Mouse (Mus musculus) embryonic facial prominence, embryonic 14.5 days (tissue): ENCODE measurements around the gene Actr8. TPM values are rescaled to one million over a fixed set of nuclear protein-coding genes. Genes with fewer than 3 reads are reported as not detected.

ENCODE experiments used
- ATAC-seq: fragments of 200-750 bp; cut with Nextera tagmentation; 2 replicates; pipeline ENCODE4 v1.8.0; 2017; ENCODE audit warnings: low read depth, moderate number of reproducible peaks, moderate TSS enrichment
- DNase-seq: peaks from one replicate; pipeline ENCODE4 v3.0.0-alpha.2; 2015; ENCODE audit warnings: low spot score
- H3K27ac ChIP-seq: fragments of 300-500 bp; sonication (generic); replicated peaks from 2 replicates; pipeline ENCODE4 v1.5.1; 2014; ENCODE audit warnings: low read depth, mild to moderate bottlenecking, low read length, moderate library complexity
- H3K27me3 ChIP-seq: fragments of 300-500 bp; sonication (generic); replicated peaks from 2 replicates; pipeline ENCODE4 v1.6.1; 2014; ENCODE audit warnings: low read length; ENCODE audit not compliant: control insufficient read depth, insufficient read depth
- H3K36me3 ChIP-seq: fragments of 300-500 bp; sonication (generic); 2 replicates; pipeline ENCODE4 v1.6.1; 2014; ENCODE audit warnings: low read length, mixed read lengths; ENCODE audit not compliant: control insufficient read depth, insufficient read depth
- H3K4me1 ChIP-seq: fragments of 300-500 bp; sonication (generic); 2 replicates; pipeline ENCODE4 v1.6.1; 2014; ENCODE audit warnings: antibody characterized with exemption, low read length; ENCODE audit not compliant: control insufficient read depth, insufficient read depth
- H3K4me2 ChIP-seq: fragments of 300-500 bp; sonication (generic); 2 replicates; pipeline ENCODE4 v1.6.1; 2014; ENCODE audit warnings: low read depth, mild to moderate bottlenecking, low read length, moderate library complexity, mixed read lengths
- H3K4me3 ChIP-seq: fragments of 300-500 bp; sonication (generic); 2 replicates; pipeline ENCODE4 v1.5.1; 2014; ENCODE audit warnings: low read depth, mild to moderate bottlenecking, low read length
- H3K9ac ChIP-seq: fragments of 300-500 bp; sonication (generic); 2 replicates; pipeline ENCODE4 v1.6.1; 2014; ENCODE audit warnings: low read depth, mild to moderate bottlenecking, low read length, moderate library complexity, mixed read lengths
- H3K9me3 ChIP-seq: fragments of 300-500 bp; sonication (generic); 2 replicates; pipeline ENCODE4 v1.6.1; 2016; ENCODE audit warnings: low read length; ENCODE audit not compliant: control insufficient read depth
- WGBS: fragments of 180-500 bp; shearing (Covaris S2); extraction: QIAGEN DNeasy Blood & Tissue Kit; methylation state at CpG from one replicate; pipeline ENCODE4 v1.1.7; 2014; 5-methylcytosine and 5-hydroxymethylcytosine counted together
- polyA plus RNA-seq: library from polyadenylated mRNA; unstranded; fragments of >200 nt; fragmentation: Nextera tagmentation; extraction: Ambion mirVana; gene quantifications from 2 replicates; pipeline ENCODE4 v1.2.1, GENCODE M21; 2014

Gene Actr8
- polyA plus RNA-seq, 1 experiment from 2014 or later = 49.1 TPM

DNA sequence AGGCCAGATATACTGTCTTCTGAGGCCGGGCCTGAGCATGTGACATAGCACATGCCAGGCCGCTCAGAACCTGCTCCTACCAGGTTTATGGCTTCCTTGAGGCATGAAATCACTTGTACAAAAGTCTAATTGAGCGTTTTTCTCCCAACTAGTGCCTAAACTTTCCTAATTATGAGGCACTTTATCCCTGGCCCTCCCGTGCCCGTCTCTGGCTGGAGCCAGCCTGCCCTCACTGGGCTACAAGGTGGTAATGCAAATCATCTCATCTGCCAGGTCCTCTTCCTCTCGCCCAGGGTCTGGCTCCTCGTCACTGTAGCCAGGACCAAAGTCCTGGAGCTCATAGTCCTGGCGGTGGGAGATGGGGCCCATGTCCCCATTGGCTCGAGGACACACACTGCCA, 63.7 kb downstream of the Actr8 start:
- WGBS = 84% methylated on average over 9 of the region's 9 CpGs
- no peaks in the 10 kb centered on the region for H3K27me3 ChIP-seq
- H3K4me3 ChIP-seq = no peak overlapping the region
- H3K36me3 ChIP-seq = no peaks in the 10 kb centered on the region
- H3K9ac ChIP-seq = no peak overlapping the region
- H3K9me3 ChIP-seq = no peaks in the 10 kb centered on the region
- no peak for ATAC-seq
- no peak overlapping the region for H3K27ac ChIP-seq
- H3K4me2 ChIP-seq = no peak overlapping the region
- H3K4me1 ChIP-seq = no peaks in the 10 kb centered on the region
- no peak for DNase-seq

DNA sequence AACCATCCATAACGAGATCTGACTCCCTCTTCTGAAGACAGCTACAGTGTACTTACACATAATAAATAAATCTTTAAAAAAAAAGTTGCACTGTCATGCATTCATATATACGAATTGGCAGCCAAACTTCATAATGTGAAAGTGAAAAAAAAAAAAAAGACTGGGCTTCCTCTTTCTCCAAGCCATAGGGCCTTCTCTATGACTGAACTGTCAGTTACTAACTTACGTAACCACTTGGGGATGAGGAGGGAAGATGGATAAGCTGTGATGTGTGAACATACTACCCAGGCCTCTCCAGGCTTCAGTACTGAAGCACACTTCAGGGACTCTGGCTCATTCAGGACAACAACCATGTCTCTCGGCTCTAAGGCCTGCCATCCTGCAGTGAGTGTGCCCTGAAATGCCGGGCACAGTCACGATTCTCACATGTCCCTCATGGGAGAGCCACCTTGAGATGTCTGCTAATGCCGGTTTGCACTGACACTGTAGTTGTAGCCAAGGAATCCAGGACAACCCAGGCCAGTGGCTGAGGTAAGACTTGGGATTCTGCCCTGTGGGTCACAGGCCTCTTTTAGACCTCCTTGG, 65.3 kb downstream of the Actr8 start:
- Histone ChIP-seq H3K4me3 (no peak overlapping the region), H3K36me3 (no peaks in the 10 kb centered on the region), H3K27me3 (no peaks in the 10 kb centered on the region), H3K4me1 (no peaks in the 10 kb centered on the region), H3K9ac (no peak overlapping the region), H3K9me3 (no peaks in the 10 kb centered on the region), H3K27ac (no peak overlapping the region), H3K4me2 (no peak overlapping the region)
- DNase-seq = no peak
- 87% methylated on average over 7 of the region's 7 CpGs for WGBS
- no peak for ATAC-seq

DNA sequence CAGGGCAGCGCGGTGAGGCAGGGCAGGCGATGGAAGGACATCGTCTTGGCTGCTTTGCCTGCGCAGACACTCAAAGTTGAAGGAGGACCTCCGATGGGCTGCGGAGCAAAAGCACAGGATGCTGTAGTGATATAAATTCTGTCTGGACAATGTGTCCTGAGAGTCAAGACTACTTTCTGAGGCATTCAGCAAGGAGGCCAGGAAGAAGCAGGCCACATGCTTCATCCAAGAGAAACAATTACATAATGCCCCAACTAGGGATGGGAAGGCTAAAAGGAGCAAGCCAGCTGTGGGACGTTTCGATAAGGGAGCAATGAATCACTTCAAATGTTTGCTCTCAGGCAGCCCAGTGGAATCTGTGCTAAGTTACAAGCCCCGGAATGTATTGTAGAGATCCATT, 67.1 kb downstream of the Actr8 start:
- H3K4me3 ChIP-seq = no peak overlapping the region
- H3K27me3 ChIP-seq = no peaks in the 10 kb centered on the region
- no peaks in the 10 kb centered on the region for H3K9me3 ChIP-seq
- WGBS = 83% methylated on average over 10 of the region's 10 CpGs
- H3K9ac ChIP-seq = no peak overlapping the region
- H3K27ac ChIP-seq = no peak overlapping the region
- no peaks in the 10 kb centered on the region for H3K36me3 ChIP-seq
- no peaks in the 10 kb centered on the region for H3K4me1 ChIP-seq
- no peak overlapping the region for H3K4me2 ChIP-seq
- DNase-seq (no peak), ATAC-seq (no peak)

GRCm38 (mm10) chr14:30045704-30046220, 67.6 kb downstream of the Actr8 start:
- Histone ChIP-seq H3K4me2 (no peak overlapping the region), H3K27ac (no peak overlapping the region), H3K9ac (no peak overlapping the region), H3K27me3 (no peaks in the 10 kb centered on the region), H3K4me3 (no peak overlapping the region), H3K9me3 (no peaks in the 10 kb centered on the region), H3K36me3 (no peaks in the 10 kb centered on the region), H3K4me1 (no peaks in the 10 kb centered on the region)
- 85% methylated on average over 8 of the region's 8 CpGs for WGBS
- no peak for ATAC-seq
- DNase-seq = no peak

GRCm38 (mm10) chr14:30046976-30047375, 68.8 kb downstream of the Actr8 start:
- Histone ChIP-seq H3K27me3 (no peaks in the 10 kb centered on the region), H3K4me3 (no peak overlapping the region), H3K9me3 (no peaks in the 10 kb centered on the region), H3K9ac (no peak overlapping the region), H3K4me2 (no peak overlapping the region), H3K36me3 (no peaks in the 10 kb centered on the region), H3K27ac (no peak overlapping the region), H3K4me1 (no peaks in the 10 kb centered on the region)
- DNase-seq = no peak
- no peak for ATAC-seq
- 84% methylated on average over 4 of the region's 4 CpGs for WGBS

GRCm38 (mm10) chr14:30048049-30048448, 69.9 kb downstream of the Actr8 start:
- Histone ChIP-seq H3K9me3 (no peaks in the 10 kb centered on the region), H3K27me3 (no peaks in the 10 kb centered on the region), H3K4me1 (no peaks in the 10 kb centered on the region), H3K4me2 (no peak overlapping the region), H3K36me3 (no peaks in the 10 kb centered on the region), H3K4me3 (no peak overlapping the region), H3K27ac (no peak overlapping the region), H3K9ac (no peak overlapping the region)
- 73% methylated on average over 3 of the region's 3 CpGs for WGBS
- ATAC-seq (no peak), DNase-seq (no peak)

DNA sequence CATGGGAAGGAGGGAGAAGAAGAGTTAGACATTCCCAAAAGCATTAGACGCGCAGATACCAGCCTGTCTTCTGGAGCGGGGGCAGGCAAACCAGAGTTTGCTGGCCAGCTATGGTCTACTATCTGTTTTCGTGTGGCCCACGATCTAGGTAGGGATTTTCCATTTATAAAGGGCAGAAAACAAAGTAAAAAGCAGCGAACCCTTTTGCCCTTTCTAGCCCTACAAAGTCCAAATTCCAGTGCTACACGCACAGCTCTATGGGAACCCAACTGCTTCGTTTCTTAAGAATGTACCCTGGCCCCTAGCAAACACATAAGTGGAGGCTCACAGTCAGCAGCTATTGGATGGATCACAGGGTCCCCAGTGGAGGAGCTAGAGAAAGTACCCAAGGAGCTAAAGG, 72.1 kb downstream of the Actr8 start:
- H3K4me3 ChIP-seq = no peak overlapping the region
- no peak overlapping the region for H3K4me2 ChIP-seq
- no peaks in the 10 kb centered on the region for H3K4me1 ChIP-seq
- no peaks in the 10 kb centered on the region for H3K36me3 ChIP-seq
- H3K27ac ChIP-seq = no peak overlapping the region
- WGBS = 92% methylated on average over 8 of the region's 8 CpGs
- ATAC-seq (no peak), DNase-seq (no peak)
- no peaks in the 10 kb centered on the region for H3K27me3 ChIP-seq
- H3K9me3 ChIP-seq = no peaks in the 10 kb centered on the region
- H3K9ac ChIP-seq = no peak overlapping the region

DNA sequence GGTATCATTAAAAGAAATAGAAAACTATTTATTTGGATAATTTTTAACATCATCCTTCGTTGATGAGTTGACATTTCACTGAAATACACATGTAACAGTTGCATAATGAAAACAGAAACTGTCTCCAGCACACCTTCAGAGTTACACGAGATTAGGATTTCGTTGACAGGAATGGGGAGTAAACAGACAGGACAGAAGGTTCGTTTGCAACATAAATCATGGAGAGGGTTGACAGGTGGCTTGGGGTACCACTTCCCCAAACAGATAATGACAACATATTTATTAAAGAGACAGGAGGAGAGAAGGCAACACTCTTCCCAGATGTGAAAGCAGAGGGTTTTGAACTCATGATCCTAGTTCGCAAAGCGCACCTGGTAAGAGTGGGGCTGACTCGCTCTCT, 76.8 kb downstream of the Actr8 start:
- no peak for ATAC-seq
- WGBS = 81% methylated on average over 7 of the region's 7 CpGs
- no peak overlapping the region for H3K4me3 ChIP-seq
- no peaks in the 10 kb centered on the region for H3K4me1 ChIP-seq
- no peak for DNase-seq
- H3K27me3 ChIP-seq = no peaks in the 10 kb centered on the region
- H3K9me3 ChIP-seq = no peaks in the 10 kb centered on the region
- H3K9ac ChIP-seq = no peak overlapping the region
- no peak overlapping the region for H3K4me2 ChIP-seq
- H3K27ac ChIP-seq = no peak overlapping the region
- H3K36me3 ChIP-seq = no peaks in the 10 kb centered on the region
